Mouse (Mus musculus) lung, postnatal 0 days (tissue): ENCODE data around the gene Ppp6r2.

Experiments used
- CTCF ChIP-seq: IDR thresholded peaks from 2 replicates; pipeline ENCODE4 v1.5.1; 2016; ENCODE audit warnings: antibody characterized with exemption, mild to moderate bottlenecking
- EP300 ChIP-seq: IDR thresholded peaks from 2 replicates; pipeline ENCODE4 v1.6.1; 2016; ENCODE audit warnings: antibody characterized with exemption, mild to moderate bottlenecking, control low read depth

DNA sequence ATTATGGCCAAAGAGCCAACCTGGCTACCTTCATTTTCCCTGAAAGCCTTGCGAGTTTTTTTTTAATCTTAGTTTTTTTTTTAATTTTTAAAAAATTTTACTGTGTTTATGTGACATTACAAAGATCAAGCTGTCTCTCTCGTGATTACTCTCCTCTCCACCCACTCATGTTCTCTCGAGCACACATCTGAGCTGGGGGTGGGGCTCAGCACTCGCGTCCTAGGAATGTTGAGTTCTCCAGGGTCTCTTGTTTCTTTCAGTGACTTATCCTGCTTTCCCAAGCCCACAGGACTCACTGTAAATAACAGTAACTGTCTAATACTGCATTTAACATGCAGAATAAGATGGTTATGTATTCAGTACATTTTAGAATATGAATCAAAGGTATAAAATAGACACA is 53.1 kb downstream of the Ppp6r2 start:
- TF ChIP-seq CTCF (no peak), EP300 (no peak)
